Mouse (Mus musculus): Measurements from ENCODE around the gene Elmo3.

- TF ChIP-seq CTCF (IDR thresholded peaks at IDR 0.05; ENCODE audit: low read depth) (peak; percentile 33), EP300 (IDR thresholded peaks at IDR 0.05; ENCODE audit: low read depth) (no peak)
Observed at GRCm38 (mm10) chr8:105288958-105289732, 16.3 kb upstream of the Elmo3 start.
